Mouse (Mus musculus): ENCODE data around the gene Mapk12.
A peak's percentile ranks its signal among the peaks of the same experiment; 100 is the strongest.

- no peak for TF ChIP-seq REST (IDR thresholded peaks at IDR 0.05; ENCODE audit: insufficient read depth, insufficient read length)
- TF ChIP-seq MYOD1 (IDR thresholded peaks at IDR 0.05; ENCODE audit: control insufficient read depth in 1 of 3, insufficient read length in 2 of 3, low read depth in 2 of 3) = peak in 2 of 3 experiments; percentile 17 to 33
- peak; percentile 88 for TF ChIP-seq POLR2A (IDR thresholded peaks at IDR 0.05; ENCODE audit: insufficient read length, low read depth)
- TF ChIP-seq POLR2AphosphoS2 (IDR thresholded peaks at IDR 0.05; ENCODE audit: insufficient read length, low read depth) = peak; percentile 80
- peak; percentile 39 for TF ChIP-seq E2F4 (IDR thresholded peaks at IDR 0.05; ENCODE audit: insufficient read depth)
- TF ChIP-seq USF1 (IDR thresholded peaks at IDR 0.05; ENCODE audit: low read depth) = no peak
Observed at GRCm38 (mm10) chr15:89180571-89181229, 40.2 kb upstream of the Mapk12 start, which contains the start of gene Plxnb2.
